Mouse (Mus musculus): Measurements from ENCODE around the gene Mtrex.

- TF ChIP-seq CTCF (IDR thresholded peaks at IDR 0.05; ENCODE audit: control insufficient read depth, insufficient read depth, insufficient replicate concordance, low read depth, low read length) (no peak), POLR2A (IDR thresholded peaks at IDR 0.05; ENCODE audit: control insufficient read depth, low read depth, low read length) (no peak)
Observed at GRCm38 (mm10) chr13:112853710-112854316, 73.4 kb downstream of the Mtrex start.
